Mouse (Mus musculus) kidney, postnatal 0 days (tissue): Measurements from ENCODE around the gene Asic2. TPM values are rescaled to one million over a fixed set of nuclear protein-coding genes. Genes with fewer than 3 reads are reported as not detected.

Experiments
- ATAC-seq: fragments of 200-750 bp; cut with Nextera tagmentation; replicated peaks from 2 replicates; pipeline ENCODE4 v1.8.0; 2017; ENCODE audit warnings: low read depth, moderate number of reproducible peaks, moderate TSS enrichment, moderate library complexity; ENCODE audit not compliant: low FRiP score
- DNase-seq: peaks from one replicate; pipeline ENCODE4 v3.0.0-alpha.2; 2016; ENCODE audit warnings: low spot score
- H3K27ac ChIP-seq: fragments of 300-500 bp; sonication (generic); 2 replicates; pipeline ENCODE4 v1.5.1; 2014; ENCODE audit warnings: mild to moderate bottlenecking
- H3K27me3 ChIP-seq: fragments of 300-500 bp; sonication (generic); 2 replicates; pipeline ENCODE4 v1.6.1; 2014; ENCODE audit warnings: low read length, mixed read lengths; ENCODE audit not compliant: insufficient read depth
- H3K36me3 ChIP-seq: fragments of 300-500 bp; sonication (generic); 2 replicates; pipeline ENCODE4 v1.6.1; 2014; ENCODE audit warnings: low read length, mixed read lengths; ENCODE audit not compliant: insufficient read depth
- H3K4me1 ChIP-seq: fragments of 300-500 bp; sonication (generic); replicated peaks from 2 replicates; pipeline ENCODE4 v1.6.1; 2014; ENCODE audit warnings: antibody characterized with exemption, low read length, mixed read lengths; ENCODE audit not compliant: insufficient read depth
- H3K4me2 ChIP-seq: fragments of 300-500 bp; sonication (generic); 2 replicates; pipeline ENCODE4 v1.6.1; 2014; ENCODE audit warnings: mild to moderate bottlenecking, low read length, moderate library complexity, mixed read lengths
- H3K4me3 ChIP-seq: fragments of 300-500 bp; sonication (generic); replicated peaks from 2 replicates; pipeline ENCODE4 v1.5.1; 2014; ENCODE audit warnings: low read depth, low read length
- H3K9ac ChIP-seq: fragments of 300-500 bp; sonication (generic); 2 replicates; pipeline ENCODE4 v1.6.1; 2014; ENCODE audit warnings: low read depth, low read length
- H3K9me3 ChIP-seq: fragments of 300-500 bp; sonication (generic); replicated peaks from 2 replicates; pipeline ENCODE4 v1.6.1; 2016; ENCODE audit warnings: low read length, inconsistent platforms, mixed read lengths
- CTCF ChIP-seq: IDR thresholded peaks from 2 replicates; pipeline ENCODE4 v1.5.1; 2016; ENCODE audit warnings: antibody characterized with exemption, low read depth, mild to moderate bottlenecking, moderate library complexity
- WGBS: fragments of 180-500 bp; shearing (Covaris S2); extraction: QIAGEN DNeasy Blood & Tissue Kit; methylation state at CpG from one replicate; pipeline ENCODE4 v1.1.7; 2014; 5-methylcytosine and 5-hydroxymethylcytosine counted together
- polyA plus RNA-seq: library from polyadenylated mRNA; unstranded; fragments of >200 nt; fragmentation: Nextera tagmentation; extraction: Ambion mirVana; gene quantifications from 2 replicates; pipeline ENCODE4 v1.2.1, GENCODE M21; 2015

The Asic2 gene
- polyA plus RNA-seq, 1 experiment from 2014 or later, result 2.6 TPM

- no peak for ATAC-seq
- WGBS, result 80% methylated on average over 4 of the region's 4 CpGs
- no peak for TF ChIP-seq CTCF
Measured at GRCm38 (mm10) chr11:81192155-81192554, 776.1 kb downstream of the Asic2 start.

GRCm38 (mm10) chr11:81189103-81189502 lies 779.2 kb downstream of the Asic2 start:
- H3K27me3 ChIP-seq, result no peaks in the 10 kb centered on the region
- WGBS, result 90% methylated on average over 6 of the region's 6 CpGs
- no peak overlapping the region for H3K4me3 ChIP-seq
- H3K27ac ChIP-seq, result no peak overlapping the region
- DNase-seq (no peak), ATAC-seq (no peak)
- no peak for TF ChIP-seq CTCF
- H3K9me3 ChIP-seq, result no peaks in the 10 kb centered on the region
- no peak overlapping the region for H3K4me2 ChIP-seq
- H3K9ac ChIP-seq, result no peak overlapping the region
- no peaks in the 10 kb centered on the region for H3K36me3 ChIP-seq
- H3K4me1 ChIP-seq, result 0 out of 2 replicates have a peak, but pooled peaks cover 3% of the 10 kb centered on the region

More at GRCm38 (mm10) chr11:81192155-81192554, 776.1 kb downstream of the Asic2 start:
- H3K4me1 ChIP-seq, result no peaks in the 10 kb centered on the region
- no peaks in the 10 kb centered on the region for H3K27me3 ChIP-seq
- H3K27ac ChIP-seq, result no peak overlapping the region
- no peak for DNase-seq
- H3K36me3 ChIP-seq, result no peaks in the 10 kb centered on the region
- no peak overlapping the region for H3K4me3 ChIP-seq
- H3K9ac ChIP-seq, result no peak overlapping the region
- H3K9me3 ChIP-seq, result no peaks in the 10 kb centered on the region
- no peak overlapping the region for H3K4me2 ChIP-seq

GRCm38 (mm10) chr11:81187851-81188250 lies 780.4 kb downstream of the Asic2 start:
- WGBS, result 85% methylated on average over 3 of the region's 3 CpGs
- H3K9me3 ChIP-seq, result no peaks in the 10 kb centered on the region
- no peaks in the 10 kb centered on the region for H3K36me3 ChIP-seq
- no peak for TF ChIP-seq CTCF
- DNase-seq (no peak), ATAC-seq (no peak)
- H3K9ac ChIP-seq, result no peak overlapping the region
- H3K4me2 ChIP-seq, result no peak overlapping the region
- H3K4me3 ChIP-seq, result no peak overlapping the region
- no peak overlapping the region for H3K27ac ChIP-seq
- H3K4me1 ChIP-seq, result 0 out of 2 replicates have a peak, but pooled peaks cover 3% of the 10 kb centered on the region
- no peaks in the 10 kb centered on the region for H3K27me3 ChIP-seq

- no peaks in the 10 kb centered on the region for H3K27me3 ChIP-seq
- DNase-seq, result no peak
- no peak overlapping the region for H3K9ac ChIP-seq
- 0 out of 2 replicates have a peak, but pooled peaks cover 3% of the 10 kb centered on the region for H3K4me1 ChIP-seq
- H3K4me2 ChIP-seq, result no peak overlapping the region
- no peak overlapping the region for H3K4me3 ChIP-seq
- no peak overlapping the region for H3K27ac ChIP-seq
- TF ChIP-seq CTCF, result no peak
- 61% methylated on average over 7 of the region's 7 CpGs for WGBS
- ATAC-seq, result no peak
- H3K9me3 ChIP-seq, result no peaks in the 10 kb centered on the region
- H3K36me3 ChIP-seq, result no peaks in the 10 kb centered on the region
Measured at GRCm38 (mm10) chr11:81184721-81185120, 783.5 kb downstream of the Asic2 start.

- no peak overlapping the region for H3K9ac ChIP-seq
- H3K4me2 ChIP-seq, result no peak overlapping the region
- no peak for TF ChIP-seq CTCF
- ATAC-seq (no peak), DNase-seq (no peak)
- no peaks in the 10 kb centered on the region for H3K4me1 ChIP-seq
- no peak overlapping the region for H3K27ac ChIP-seq
- 88% methylated on average over 2 of the region's 2 CpGs for WGBS
- no peak overlapping the region for H3K4me3 ChIP-seq
- 0 out of 2 replicates have a peak, but pooled peaks cover 6% of the 10 kb centered on the region for H3K9me3 ChIP-seq
- H3K36me3 ChIP-seq, result no peaks in the 10 kb centered on the region
- no peaks in the 10 kb centered on the region for H3K27me3 ChIP-seq
Measured at GRCm38 (mm10) chr11:81164890-81165289, 803.4 kb downstream of the Asic2 start.

- H3K4me1 ChIP-seq, result no peaks in the 10 kb centered on the region
Measured at GRCm38 (mm10) chr11:81163056-81163455, 805.2 kb downstream of the Asic2 start.

GRCm38 (mm10) chr11:81153841-81154240 lies 814.4 kb downstream of the Asic2 start:
- peaks cover 16% of the 10 kb centered on the region; the same call in 1 of the 2 replicates for H3K4me1 ChIP-seq
- WGBS, result 9% methylated on average over 13 of the region's 13 CpGs
- peak overlapping the region; percentile 96 for H3K4me2 ChIP-seq
- H3K36me3 ChIP-seq, result no peaks in the 10 kb centered on the region
- peak overlapping the region; percentile 57 for H3K4me3 ChIP-seq
- H3K27ac ChIP-seq, result no peak overlapping the region
- no peaks in the 10 kb centered on the region for H3K9me3 ChIP-seq
- 0 out of 2 replicates have a peak, but pooled peaks have one; percentile 11 for ATAC-seq
- no peak for DNase-seq
- no peak for TF ChIP-seq CTCF
- peaks cover 16% of the 10 kb centered on the region for H3K27me3 ChIP-seq
- H3K9ac ChIP-seq, result no peak overlapping the region

More at GRCm38 (mm10) chr11:81163056-81163455, 805.2 kb downstream of the Asic2 start:
- 0 out of 2 replicates have a peak, but pooled peaks cover 6% of the 10 kb centered on the region for H3K9me3 ChIP-seq
- H3K4me2 ChIP-seq, result no peak overlapping the region
- H3K27ac ChIP-seq, result no peak overlapping the region
- H3K4me3 ChIP-seq, result no peak overlapping the region
- no peaks in the 10 kb centered on the region for H3K27me3 ChIP-seq
- TF ChIP-seq CTCF, result no peak
- no peak overlapping the region for H3K9ac ChIP-seq
- ATAC-seq, result no peak
- WGBS, result 37% methylated on average over 4 of the region's 4 CpGs
- no peaks in the 10 kb centered on the region for H3K36me3 ChIP-seq
- DNase-seq, result no peak
